Mouse (Mus musculus) myocyte (in vitro differentiated cells): Measurements from ENCODE around the gene Ehd3.

ENCODE experiments used
- E2F4 ChIP-seq: IDR thresholded peaks from one replicate; pipeline ENCODE4 v1.6.1; 2011; ENCODE audit warnings: mild to moderate bottlenecking, control low read depth, moderate library complexity; ENCODE audit not compliant: insufficient read depth
- MAX ChIP-seq: IDR thresholded peaks from one replicate; pipeline ENCODE4 v1.6.1; 2011; ENCODE audit warnings: low read depth, mild to moderate bottlenecking, control low read depth
- MYOD1 ChIP-seq, 3 experiments: IDR thresholded peaks; one replicate each; pipeline ENCODE4 v1.6.1; 2011; ENCODE audit warnings: control low read depth in 2 of 3, low read depth in 2 of 3, mild to moderate bottlenecking in 2 of 3, moderate library complexity in 1 of 3; ENCODE audit not compliant: insufficient read length in 2 of 3, control insufficient read depth in 1 of 3
- POLR2A ChIP-seq: IDR thresholded peaks from one replicate; pipeline ENCODE4 v1.6.1; 2011; ENCODE audit warnings: low read depth, mild to moderate bottlenecking, control low read depth, moderate library complexity; ENCODE audit not compliant: insufficient read length
- REST ChIP-seq: IDR thresholded peaks from one replicate; pipeline ENCODE4 v1.6.1; 2011; ENCODE audit warnings: mild to moderate bottlenecking, control low read depth, moderate library complexity; ENCODE audit not compliant: insufficient read depth, insufficient read length
- USF1 ChIP-seq: IDR thresholded peaks from one replicate; pipeline ENCODE4 v1.6.1; 2011; ENCODE audit warnings: low read depth, mild to moderate bottlenecking, control low read depth, moderate library complexity

GRCm38 (mm10) chr17:73803521-73804184 is at the start of gene Ehd3:
- TF ChIP-seq E2F4 (no peak), MYOD1 (IDR thresholded peaks at IDR 0.05; ENCODE audit: control insufficient read depth in 1 of 3, insufficient read length in 2 of 3, low read depth in 2 of 3) (no peak), USF1 (no peak), POLR2A (no peak), MAX (no peak), REST (no peak)
